Mouse (Mus musculus): ENCODE results near the gene Slc9a3r2.

- TF ChIP-seq EP300 (optimal IDR thresholded peaks at IDR 0.05) (no peak), CTCF (IDR thresholded peaks at IDR 0.05; ENCODE audit: low read depth) (no peak)
Observed at GRCm38 (mm10) chr17:24635024-24635423, 15.1 kb downstream of the Slc9a3r2 start.

Measured in stomach, postnatal 0 days (tissue).